Mouse (Mus musculus): Measurements from ENCODE around the gene Fggy. TPM values are rescaled to one million over a fixed set of nuclear protein-coding genes. Genes with fewer than 3 reads are reported as not detected.

Gene Fggy
- total RNA-seq (2018; cell fraction: chromatin; rRNA removed): 100 to 1,000 TPM in 21 of 26 experiments, 10 to 100 TPM in 5; 48.8 to 146 (median 117) TPM
- 10 to 100 TPM; 16.6 to 29.1 (median 20.3) TPM for total RNA-seq (2018; cell fraction: cytosol; rRNA removed)
- total RNA-seq (2018; cell fraction: nucleus; rRNA removed): 100 to 1,000 TPM in 1 of 26 experiments, 10 to 100 TPM in 25; 27.4 to 100 (median 59.3) TPM
- polyA plus RNA-seq (2018): 15.2 to 21.1 TPM (median 15.7 TPM) in 3 replicates

DNA sequence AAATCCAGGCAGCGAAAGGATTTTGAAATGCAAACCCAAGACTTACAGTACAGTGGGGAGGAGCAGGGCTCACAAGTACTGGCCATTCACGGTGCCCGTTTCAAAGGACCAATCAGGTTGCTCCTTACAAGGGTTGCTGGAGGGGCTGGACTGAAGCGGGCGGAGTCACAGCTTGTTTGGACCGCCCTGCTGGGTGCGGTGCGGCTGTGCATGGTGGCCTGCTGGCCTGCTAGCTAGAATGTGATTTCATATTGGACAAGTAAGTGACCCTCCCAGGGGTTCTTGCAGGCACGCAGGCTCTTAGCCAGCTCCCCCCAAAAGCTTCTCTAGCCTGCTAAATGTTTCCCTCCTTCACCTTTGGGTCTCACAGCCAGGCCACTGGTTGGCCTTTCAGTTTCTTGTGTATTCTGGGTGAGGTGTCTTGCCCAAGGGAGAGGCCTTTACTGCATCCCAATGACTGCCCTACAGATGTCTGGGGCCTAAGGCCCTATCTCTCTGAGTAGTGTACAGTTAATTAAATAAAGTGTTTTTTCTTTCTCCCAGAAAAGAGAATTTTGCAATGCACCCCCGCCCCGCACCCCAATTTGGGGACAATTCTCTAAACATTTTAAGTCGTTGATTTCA lies at the start of gene Fggy:
Gene Fggy, plus strand, starts transcription at position 175 of the 624 bp plus-strand sequence.
- H3K27ac ChIP-seq: peak within 1 kb of the TSS; percentile 63
- 20% methylated on average over 12 of the region's 12 CpGs for WGBS (ENCODE audit: missing documents)

DNA sequence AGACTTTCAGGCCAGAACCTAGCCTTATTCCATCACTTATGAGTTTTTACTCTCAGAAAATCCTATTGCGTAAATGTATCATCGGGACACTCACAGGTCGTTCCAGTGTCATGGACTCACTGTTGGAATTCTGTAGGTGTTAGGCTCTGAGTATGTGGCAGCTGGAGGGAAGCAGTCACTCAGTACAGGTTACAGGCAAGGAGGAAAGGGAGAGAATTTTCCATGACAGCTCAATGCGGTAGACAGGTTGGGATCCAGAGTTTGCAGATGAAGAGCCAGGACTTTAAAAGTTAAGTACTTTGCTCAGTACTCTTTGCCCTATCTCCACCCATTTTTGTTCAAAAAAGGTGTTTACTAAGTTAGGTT lies 49.4 kb upstream of the Fggy start:
- H3K4me3 ChIP-seq (ENCODE audit: inconsistent target): no peak overlapping the region
- WGBS (ENCODE audit: missing documents): 98% methylated on average over 4 of the region's 4 CpGs
- H3K36me3 ChIP-seq (ENCODE audit: inconsistent target): no peaks in the 10 kb centered on the region
- H3K79me2 ChIP-seq (ENCODE audit: inconsistent target): no peaks in the 10 kb centered on the region
- no peak overlapping the region for H3K27ac ChIP-seq

More for the DNA sequence above, at the start of gene Fggy:
- Histone ChIP-seq H3K4me3 (ENCODE audit: inconsistent target) (peak within 1 kb of the TSS; percentile 51), H3K79me2 (ENCODE audit: inconsistent target) (no peaks in the 10 kb centered on the region; the same call in 1 of the 2 replicates), H3K36me3 (ENCODE audit: inconsistent target) (no peaks in the 10 kb centered on the region)

DNA sequence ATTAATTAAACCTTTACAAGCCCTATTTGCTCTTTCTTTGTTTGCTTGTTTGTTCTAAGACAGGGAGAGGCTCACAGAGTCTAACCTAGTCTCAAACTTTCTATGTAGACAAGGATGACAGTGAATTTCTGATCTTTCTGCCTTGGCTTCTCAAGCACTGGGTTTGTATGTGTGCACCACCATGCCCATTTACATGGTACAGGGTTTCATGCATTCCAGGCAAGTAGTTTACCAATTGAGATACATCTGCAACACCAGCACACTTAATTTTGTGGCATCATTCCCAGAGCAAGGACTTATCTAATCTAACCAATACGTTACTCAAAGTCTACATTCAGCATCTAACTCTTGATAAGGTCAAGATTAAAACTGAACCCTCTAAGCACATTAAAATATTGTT lies 38.9 kb upstream of the Fggy start:
- 100% methylated on average over 1 of the region's 1 CpGs for WGBS (ENCODE audit: missing documents)
- no peak overlapping the region for H3K27ac ChIP-seq
- no peaks in the 10 kb centered on the region for H3K79me2 ChIP-seq (ENCODE audit: inconsistent target)
- no peak overlapping the region for H3K4me3 ChIP-seq (ENCODE audit: inconsistent target)
- H3K36me3 ChIP-seq (ENCODE audit: inconsistent target): no peaks in the 10 kb centered on the region

DNA sequence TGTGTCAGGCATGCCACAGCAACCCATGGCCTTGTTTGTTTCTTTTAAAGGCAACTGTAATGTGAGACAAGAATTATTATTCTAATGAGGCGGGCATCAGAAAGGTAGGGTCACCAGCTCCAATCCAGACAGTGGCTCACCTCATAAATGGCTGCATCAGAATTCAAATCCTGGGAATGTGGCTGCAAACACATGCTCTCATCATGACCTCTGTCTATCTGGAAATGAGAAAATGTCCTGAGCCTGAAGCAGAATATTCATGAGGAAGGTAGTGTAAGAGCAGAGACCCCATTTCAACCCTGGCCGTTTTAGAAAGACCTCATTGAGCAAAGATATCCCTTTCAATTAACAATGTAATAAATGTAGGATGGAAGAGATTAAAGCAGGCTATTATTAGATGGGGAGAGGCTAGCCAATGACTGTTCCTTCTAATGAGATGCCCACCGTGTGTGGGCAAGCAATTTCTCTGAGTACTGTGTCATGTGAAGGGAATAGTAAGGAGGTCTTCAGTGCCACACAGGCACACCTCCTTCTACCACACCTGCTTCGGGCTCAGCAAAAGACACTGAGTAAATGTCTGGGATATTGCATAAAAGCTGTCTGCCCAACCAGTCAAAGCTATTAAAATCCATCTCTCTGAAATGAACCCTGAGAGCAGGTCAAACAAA lies 37.2 kb upstream of the Fggy start:
- no peak overlapping the region for H3K27ac ChIP-seq
- WGBS (ENCODE audit: missing documents): 93% methylated on average over 3 of the region's 4 CpGs
- H3K4me3 ChIP-seq (ENCODE audit: inconsistent target): no peak overlapping the region
- no peaks in the 10 kb centered on the region for H3K36me3 ChIP-seq (ENCODE audit: inconsistent target)
- H3K79me2 ChIP-seq (ENCODE audit: inconsistent target): no peaks in the 10 kb centered on the region

DNA sequence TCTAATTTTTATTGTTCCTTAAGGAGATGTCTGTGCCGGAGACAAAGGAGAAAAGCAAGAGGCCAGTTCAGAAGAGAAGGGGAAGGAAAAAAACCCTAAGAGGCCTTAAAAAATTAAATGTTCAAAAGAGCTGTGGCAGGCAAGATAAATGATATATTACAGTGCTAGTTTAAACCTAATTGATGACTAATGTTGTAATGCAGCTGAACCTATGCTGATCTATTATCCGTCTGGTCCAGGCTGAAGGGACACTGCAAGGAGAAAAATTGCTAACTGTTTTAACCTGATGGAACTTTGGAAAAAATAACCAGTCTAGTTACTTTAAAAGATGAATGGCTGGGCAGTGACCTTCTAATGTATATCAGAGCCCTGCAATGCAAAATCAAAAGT lies 36.7 kb upstream of the Fggy start:
- Histone ChIP-seq H3K36me3 (ENCODE audit: inconsistent target) (no peaks in the 10 kb centered on the region), H3K79me2 (ENCODE audit: inconsistent target) (no peaks in the 10 kb centered on the region), H3K4me3 (ENCODE audit: inconsistent target) (no peak overlapping the region), H3K27ac (no peak overlapping the region)
- WGBS (ENCODE audit: missing documents): 89% methylated on average over 2 of the region's 2 CpGs

DNA sequence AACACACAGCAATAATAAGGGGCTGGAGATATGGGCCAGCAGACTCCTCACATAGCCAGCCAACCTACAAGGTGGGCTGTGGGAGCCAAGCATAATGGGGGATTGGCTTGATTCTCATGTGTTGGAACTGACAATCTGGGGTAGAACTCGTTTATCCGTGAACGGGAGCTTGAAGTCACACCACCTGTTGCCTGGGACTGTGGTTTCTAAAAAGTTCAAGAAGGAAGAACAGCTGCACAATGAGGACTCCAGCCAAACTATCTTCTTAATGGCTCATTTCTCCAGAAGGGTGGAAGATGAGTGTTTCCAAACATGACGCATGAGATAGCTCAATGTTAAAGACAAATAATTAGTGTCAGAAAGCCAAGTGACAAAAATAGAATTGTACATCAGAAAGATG lies 30.7 kb upstream of the Fggy start:
- Histone ChIP-seq H3K27ac (no peak overlapping the region), H3K79me2 (ENCODE audit: inconsistent target) (no peaks in the 10 kb centered on the region), H3K4me3 (ENCODE audit: inconsistent target) (no peak overlapping the region), H3K36me3 (ENCODE audit: inconsistent target) (no peaks in the 10 kb centered on the region)
- 85% methylated on average over 4 of the region's 4 CpGs for WGBS (ENCODE audit: missing documents)

DNA sequence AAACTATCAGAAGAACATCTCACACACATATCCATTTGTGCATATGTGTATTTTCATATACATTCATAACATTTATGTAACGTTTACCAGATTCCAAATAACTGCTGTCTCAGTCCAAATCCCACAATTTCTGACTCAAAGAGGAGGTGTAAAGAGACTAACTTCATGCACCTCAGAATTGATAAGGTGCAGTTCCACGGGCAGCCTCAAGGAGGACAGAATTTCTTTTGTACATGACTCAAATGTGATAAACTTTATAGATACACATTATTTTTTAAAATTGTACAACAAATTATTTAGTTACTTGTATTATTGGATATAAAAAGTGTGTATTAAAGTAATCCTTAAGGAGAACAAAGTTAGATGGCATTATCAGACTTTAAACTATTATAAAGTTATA lies 26.6 kb upstream of the Fggy start:
- no peaks in the 10 kb centered on the region for H3K79me2 ChIP-seq (ENCODE audit: inconsistent target)
- H3K4me3 ChIP-seq (ENCODE audit: inconsistent target): no peak overlapping the region
- no peaks in the 10 kb centered on the region for H3K36me3 ChIP-seq (ENCODE audit: inconsistent target)
- 83% methylated on average over 2 of the region's 2 CpGs for WGBS (ENCODE audit: missing documents)
- no peak overlapping the region for H3K27ac ChIP-seq

DNA sequence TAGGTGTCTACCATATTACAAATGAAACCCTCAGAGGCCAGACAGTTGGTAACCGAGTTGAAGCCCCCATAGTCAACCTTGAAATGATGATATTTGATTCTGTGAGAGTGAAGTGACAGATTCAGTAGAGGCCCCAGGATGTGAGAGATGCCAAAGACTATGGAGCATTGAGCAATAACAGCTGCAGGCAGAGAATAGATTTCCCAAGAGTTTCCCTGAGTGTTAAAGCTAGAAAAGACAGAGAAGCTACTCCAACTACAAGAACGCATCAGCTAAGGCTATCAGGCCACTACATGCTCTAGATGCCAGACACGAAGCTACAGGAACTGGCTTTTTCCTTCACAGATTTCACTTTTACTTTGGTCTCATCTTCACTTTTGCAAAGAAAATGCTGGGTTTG lies 23.4 kb upstream of the Fggy start:
- no peak overlapping the region for H3K4me3 ChIP-seq (ENCODE audit: inconsistent target)
- H3K36me3 ChIP-seq (ENCODE audit: inconsistent target): no peaks in the 10 kb centered on the region
- H3K79me2 ChIP-seq (ENCODE audit: inconsistent target): no peaks in the 10 kb centered on the region
- no peak overlapping the region for H3K27ac ChIP-seq
- WGBS (ENCODE audit: missing documents): 97% methylated on average over 3 of the region's 3 CpGs

DNA sequence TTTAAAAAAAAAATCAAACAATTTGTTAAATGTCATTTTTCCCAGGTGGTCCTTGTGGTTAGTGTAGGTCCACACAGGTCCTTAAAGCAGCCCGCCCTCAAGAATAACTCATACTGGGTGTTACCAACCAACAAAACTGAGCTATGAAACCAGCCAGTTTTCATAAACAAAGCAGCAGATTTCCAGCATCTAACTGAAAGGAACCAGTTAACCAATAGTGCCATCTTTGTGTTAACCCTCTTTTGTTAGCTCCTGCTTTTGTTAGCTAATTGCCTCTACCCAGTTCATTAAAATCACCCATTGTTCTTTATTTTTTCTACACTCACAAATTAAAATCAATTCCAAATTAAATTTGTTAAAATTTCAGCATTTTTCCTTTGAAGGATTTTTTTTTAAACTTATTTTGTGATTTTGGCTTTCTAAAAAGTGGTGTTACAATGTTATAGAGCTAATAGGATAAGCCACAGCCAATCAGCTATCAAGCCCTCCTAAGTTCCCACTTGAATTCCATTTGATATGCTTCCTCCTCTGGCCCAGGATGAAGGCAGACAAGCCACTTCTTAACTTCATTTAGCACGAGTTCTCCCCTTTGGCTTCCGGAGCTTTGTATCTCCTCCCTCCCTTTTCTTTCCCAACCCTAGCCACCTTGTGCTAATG lies 15.8 kb upstream of the Fggy start:
- no peaks in the 10 kb centered on the region for H3K79me2 ChIP-seq (ENCODE audit: inconsistent target)
- WGBS (ENCODE audit: missing documents): 93% methylated on average over 3 of the region's 3 CpGs

DNA sequence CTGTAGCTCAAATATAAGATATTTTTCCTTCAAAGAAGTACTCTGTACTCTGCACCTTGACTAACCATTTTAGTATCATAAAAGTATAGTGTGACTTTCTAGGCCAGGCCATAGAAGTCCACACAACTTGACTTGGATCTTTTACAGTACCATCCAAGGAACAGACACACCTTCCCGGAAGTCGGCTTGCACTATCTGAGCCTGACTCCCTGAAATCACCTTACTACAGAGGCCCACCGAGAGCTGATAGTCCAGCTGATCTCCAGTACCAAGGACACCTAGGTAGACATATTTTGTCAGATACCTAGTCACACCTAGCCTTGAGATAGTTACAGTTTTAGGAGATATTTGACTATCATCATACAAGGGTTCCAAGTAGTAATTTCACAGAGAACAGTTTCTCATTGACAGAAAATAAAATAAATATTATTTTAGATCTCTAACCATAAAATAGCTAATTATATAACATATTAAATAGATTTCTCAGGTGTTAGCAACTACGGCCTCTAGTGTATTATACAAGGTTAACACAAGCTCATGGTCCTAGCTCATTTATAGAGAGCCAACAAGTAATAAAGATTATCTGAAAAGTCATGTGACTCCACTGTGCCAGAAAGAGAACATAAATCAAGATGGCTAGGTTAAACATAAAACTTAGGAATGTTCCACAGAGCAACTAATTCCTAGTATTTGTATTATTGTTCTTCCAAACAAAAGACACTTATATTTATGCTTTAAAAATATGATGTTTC lies 15.1 kb upstream of the Fggy start:
- Histone ChIP-seq H3K79me2 (ENCODE audit: inconsistent target) (no peaks in the 10 kb centered on the region), H3K36me3 (ENCODE audit: inconsistent target) (no peaks in the 10 kb centered on the region), H3K27ac (no peak overlapping the region), H3K4me3 (ENCODE audit: inconsistent target) (no peak overlapping the region)
- WGBS (ENCODE audit: missing documents): 95% methylated on average over 4 of the region's 4 CpGs

More for the DNA sequence above, 15.8 kb upstream of the Fggy start:
- no peak overlapping the region for H3K4me3 ChIP-seq (ENCODE audit: inconsistent target)
- no peak overlapping the region for H3K27ac ChIP-seq
- no peaks in the 10 kb centered on the region for H3K36me3 ChIP-seq (ENCODE audit: inconsistent target)

DNA sequence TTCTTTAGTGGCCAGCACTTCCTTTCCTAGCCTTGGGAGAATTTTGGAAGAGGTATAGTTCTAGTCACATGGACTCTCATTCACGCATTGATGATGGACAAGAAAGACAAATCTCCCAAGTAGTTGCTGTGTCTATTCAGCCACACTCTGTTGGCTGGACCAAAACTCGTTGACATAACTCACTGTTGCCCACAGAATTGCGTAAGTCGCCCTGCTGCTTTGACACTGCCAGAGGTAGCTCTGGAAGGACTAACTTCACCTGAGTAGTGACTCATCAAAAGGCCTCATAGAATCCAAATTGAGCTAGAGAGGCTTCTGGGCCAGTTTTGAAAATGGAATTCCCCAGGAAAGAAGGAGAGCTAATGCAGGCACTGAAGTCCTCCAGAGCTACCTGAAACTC lies 13.8 kb upstream of the Fggy start:
- 74% methylated on average over 4 of the region's 4 CpGs for WGBS (ENCODE audit: missing documents)
- Histone ChIP-seq H3K4me3 (ENCODE audit: inconsistent target) (no peak overlapping the region), H3K27ac (no peak overlapping the region), H3K36me3 (ENCODE audit: inconsistent target) (no peaks in the 10 kb centered on the region), H3K79me2 (ENCODE audit: inconsistent target) (no peaks in the 10 kb centered on the region)

DNA sequence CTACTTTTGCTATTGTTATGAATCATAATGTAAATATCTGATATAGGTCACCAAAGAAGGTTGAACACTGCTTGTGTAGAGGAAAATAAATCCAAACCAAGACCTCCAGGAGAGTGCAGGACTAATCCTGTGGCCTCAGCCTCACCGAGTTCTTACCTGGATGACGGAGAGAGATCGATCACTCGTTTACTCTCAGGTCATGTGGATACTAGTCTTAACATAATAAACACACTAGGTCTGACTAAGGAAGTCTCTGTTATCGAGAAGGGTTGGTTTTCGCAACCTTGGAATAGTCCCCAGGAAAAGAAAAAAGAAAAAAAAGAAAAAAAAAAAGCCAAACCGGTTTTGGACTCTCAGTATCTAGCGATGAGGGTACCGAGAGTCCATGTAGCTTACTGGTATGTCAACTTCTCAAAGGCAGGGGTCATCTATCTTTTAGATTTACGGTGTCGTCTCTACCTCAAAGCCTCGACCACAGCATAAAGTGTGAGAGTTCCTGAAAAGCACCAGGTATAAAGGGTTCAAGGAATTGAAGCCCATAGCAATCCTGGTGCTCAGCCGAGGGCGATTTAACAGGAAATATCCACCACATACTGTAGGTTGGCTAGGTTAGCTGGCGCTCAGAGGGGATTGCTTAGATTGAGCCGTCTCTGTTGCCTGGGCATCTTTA lies 509 bp upstream of the Fggy start:
- 34% methylated on average over 16 of the region's 16 CpGs for WGBS (ENCODE audit: missing documents)
- Histone ChIP-seq H3K27ac (peak overlapping the region; percentile 63), H3K4me3 (ENCODE audit: inconsistent target) (peak overlapping the region; percentile 51), H3K36me3 (ENCODE audit: inconsistent target) (no peaks in the 10 kb centered on the region), H3K79me2 (ENCODE audit: inconsistent target) (no peaks in the 10 kb centered on the region; the same call in 1 of the 2 replicates)

DNA sequence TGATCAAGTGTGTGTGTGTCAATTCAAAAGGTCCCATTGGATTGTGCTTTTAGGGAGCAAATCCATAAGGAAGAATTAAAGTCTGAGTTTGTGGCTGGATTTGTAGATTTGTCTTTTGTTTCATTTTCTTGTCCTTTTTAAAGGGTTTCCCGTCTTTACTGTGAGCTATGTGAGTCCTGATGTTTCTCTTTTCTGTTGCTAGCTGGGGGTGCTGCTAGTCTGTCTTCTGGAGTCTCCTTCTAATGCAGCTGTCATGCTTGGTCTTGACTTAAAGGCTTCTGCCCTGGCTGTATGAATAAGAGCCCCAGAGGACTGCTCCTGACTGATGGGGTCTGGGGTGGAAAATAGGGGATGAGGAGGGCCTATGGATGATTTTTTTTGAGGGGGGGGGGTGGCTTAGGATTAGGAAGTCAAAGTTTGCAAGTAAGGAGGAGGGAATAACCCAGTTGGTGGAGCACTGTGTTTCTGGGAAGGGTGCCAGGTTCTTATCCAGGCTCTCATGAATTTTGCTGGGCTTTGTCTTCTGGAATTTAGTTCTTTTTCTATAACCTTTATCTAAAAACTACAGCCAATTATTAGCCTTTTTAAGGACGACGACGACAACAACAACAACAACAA lies 1.1 kb downstream of the Fggy start:
- Histone ChIP-seq H3K79me2 (ENCODE audit: inconsistent target) (no peaks in the 10 kb centered on the region; the same call in 1 of the 2 replicates), H3K27ac (peak overlapping the region; percentile 63), H3K36me3 (ENCODE audit: inconsistent target) (no peaks in the 10 kb centered on the region), H3K4me3 (ENCODE audit: inconsistent target) (peak overlapping the region; percentile 51)
- WGBS (ENCODE audit: missing documents): 95% methylated on average over 4 of the region's 4 CpGs

DNA sequence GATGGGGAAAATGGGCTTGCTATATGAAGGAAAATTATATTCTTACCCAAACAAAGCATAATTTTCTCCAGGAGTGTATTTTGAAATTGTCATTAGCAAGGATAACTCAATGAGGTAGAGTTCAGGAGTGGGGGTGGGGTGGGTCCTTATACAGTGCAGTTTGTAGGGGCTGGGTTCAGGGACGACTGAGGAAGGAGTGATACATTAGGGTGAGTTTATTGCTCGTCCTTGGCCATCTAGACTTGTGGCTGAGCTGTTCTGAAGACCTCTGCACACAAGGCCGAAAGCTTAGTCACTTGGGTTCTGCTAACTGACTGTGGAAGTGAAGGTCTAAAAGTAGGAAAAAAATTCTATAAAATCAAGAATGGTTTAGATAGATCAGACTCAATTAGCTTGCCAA lies 14.3 kb downstream of the Fggy start:
- Histone ChIP-seq H3K4me3 (ENCODE audit: inconsistent target) (no peak overlapping the region), H3K79me2 (ENCODE audit: inconsistent target) (no peaks in the 10 kb centered on the region), H3K27ac (no peak overlapping the region), H3K36me3 (ENCODE audit: inconsistent target) (no peaks in the 10 kb centered on the region)
- WGBS (ENCODE audit: missing documents): 89% methylated on average over 3 of the region's 3 CpGs
